Mouse (Mus musculus): ENCODE data around the gene Ddah2. TPM values are rescaled to one million over a fixed set of nuclear protein-coding genes. Genes with fewer than 3 reads are reported as not detected.

Ddah2 gene
- total and polyA plus RNA-seq, 3 experiments, result 52.4 to 242 (median 180) TPM

DNA sequence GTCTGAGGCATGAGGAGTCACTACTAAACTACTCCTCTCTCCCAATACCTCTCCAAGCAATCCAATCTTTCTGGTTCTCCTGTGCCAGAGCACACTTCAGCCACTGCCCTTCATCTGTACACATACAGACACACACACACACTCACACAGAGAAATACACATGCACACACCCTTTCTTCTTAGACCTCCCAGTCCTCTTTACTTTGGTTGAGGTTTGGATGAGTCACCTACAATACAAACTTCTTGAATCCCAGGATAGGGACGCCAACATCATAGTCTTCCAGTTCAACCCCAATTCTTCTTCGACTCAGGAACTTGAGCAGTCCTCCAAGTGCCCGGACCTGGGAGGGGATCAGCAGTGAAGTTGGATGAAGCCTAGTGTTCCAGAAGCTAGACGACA, 15.0 kb upstream of the Ddah2 start:
- H3K27me3 ChIP-seq (ENCODE audit: insufficient read depth, low read length), result no peaks in the 10 kb centered on the region
- H3K4me3 ChIP-seq (ENCODE audit: low read depth, low read length), result peak overlapping the region; percentile 18; the same call in 1 of the 2 replicates
- ATAC-seq (ENCODE audit: extremely low read depth, insufficient number of reproducible peaks, low FRiP score, poor library complexity, severe bottlenecking) (no peak), DNase-seq (ENCODE audit: low spot score) (no peak)
- peaks cover 70% of the 10 kb centered on the region for H3K4me1 ChIP-seq (ENCODE audit: insufficient read depth, low read depth, low read length)
- H3K9me3 ChIP-seq (replicated peaks), result no peaks in the 10 kb centered on the region
- TF ChIP-seq GATA1 (IDR thresholded peaks at IDR 0.05; ENCODE audit: borderline replicate concordance, low read length), result no peak
- TF ChIP-seq CTCF (IDR thresholded peaks at IDR 0.05; ENCODE audit: low read depth, low read length), result no peak
- no peak for TF ChIP-seq TAL1 (conservative IDR thresholded peaks at IDR 0.05; ENCODE audit: low read depth, low read length)
- TF ChIP-seq POLR2AphosphoS5 (IDR thresholded peaks at IDR 0.05; ENCODE audit: insufficient replicate concordance, low read depth, low read length), result no peak
- TF ChIP-seq GATA2 (IDR thresholded peaks at IDR 0.05; ENCODE audit: borderline replicate concordance, low read depth, low read length), result no peak
- H3K36me3 ChIP-seq (replicated peaks), result peaks cover 15% of the 10 kb centered on the region

DNA sequence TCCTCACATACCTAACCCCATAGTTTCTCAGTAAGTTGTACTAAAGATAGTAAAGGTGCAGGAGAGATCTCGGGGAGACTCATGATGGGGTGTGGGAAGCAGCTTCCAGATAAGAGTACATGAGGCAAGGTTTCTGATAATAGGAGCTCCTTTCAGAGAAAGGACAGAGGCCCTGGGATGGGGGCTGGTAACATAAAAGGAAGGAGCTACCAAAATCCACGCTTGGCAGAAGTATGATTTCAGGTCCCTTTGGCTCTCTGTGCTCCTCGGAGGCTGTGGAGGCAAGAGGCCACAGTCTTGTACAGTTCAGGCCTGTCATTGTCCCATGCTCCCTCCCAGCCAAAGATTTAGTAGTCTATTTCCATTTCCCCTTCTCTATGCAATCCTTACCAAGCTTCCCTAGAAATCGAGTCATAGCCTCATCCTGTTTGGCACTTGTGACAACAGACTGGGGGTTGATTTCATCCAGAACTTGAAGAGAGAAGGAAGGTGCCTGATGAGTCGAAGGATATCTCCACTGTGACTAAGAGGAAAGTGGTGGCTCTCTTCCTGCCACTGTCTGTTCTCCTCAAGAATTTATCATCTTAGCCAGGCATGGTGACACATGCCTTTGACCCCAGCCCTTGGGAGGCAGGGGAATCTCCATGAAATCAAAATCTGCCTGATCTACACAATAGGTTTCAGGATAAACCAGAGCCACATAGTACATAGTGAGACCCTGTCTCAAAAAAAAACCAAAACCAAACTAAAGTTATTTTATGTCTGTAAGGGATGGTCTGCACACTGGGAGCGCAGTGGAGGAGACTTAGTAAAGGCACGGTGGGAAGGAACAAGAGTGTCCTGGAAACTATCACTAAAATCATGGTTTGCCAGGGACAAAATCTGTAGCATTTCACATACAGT, 13.7 kb upstream of the Ddah2 start:
- H3K9me3 ChIP-seq (replicated peaks), result no peaks in the 10 kb centered on the region
- H3K4me3 ChIP-seq (ENCODE audit: low read depth, low read length), result peak overlapping the region; percentile 75
- TF ChIP-seq GATA2 (IDR thresholded peaks at IDR 0.05; ENCODE audit: borderline replicate concordance, low read depth, low read length) (no peak), POLR2AphosphoS5 (IDR thresholded peaks at IDR 0.05; ENCODE audit: insufficient replicate concordance, low read depth, low read length) (no peak), CTCF (IDR thresholded peaks at IDR 0.05; ENCODE audit: low read depth, low read length) (no peak), TAL1 (conservative IDR thresholded peaks at IDR 0.05; ENCODE audit: low read depth, low read length) (0 out of 2 replicates have a peak, but pooled peaks have one; percentile 23), GATA1 (IDR thresholded peaks at IDR 0.05; ENCODE audit: borderline replicate concordance, low read length) (no peak)
- H3K27me3 ChIP-seq (ENCODE audit: insufficient read depth, low read length), result no peaks in the 10 kb centered on the region
- peak; percentile 4; the same call in 1 of the 2 replicates for ATAC-seq (ENCODE audit: extremely low read depth, insufficient number of reproducible peaks, low FRiP score, poor library complexity, severe bottlenecking)
- H3K36me3 ChIP-seq (replicated peaks), result peaks cover 11% of the 10 kb centered on the region
- DNase-seq (ENCODE audit: low spot score), result no peak
- H3K4me1 ChIP-seq (ENCODE audit: insufficient read depth, low read depth, low read length), result peaks cover 81% of the 10 kb centered on the region

DNA sequence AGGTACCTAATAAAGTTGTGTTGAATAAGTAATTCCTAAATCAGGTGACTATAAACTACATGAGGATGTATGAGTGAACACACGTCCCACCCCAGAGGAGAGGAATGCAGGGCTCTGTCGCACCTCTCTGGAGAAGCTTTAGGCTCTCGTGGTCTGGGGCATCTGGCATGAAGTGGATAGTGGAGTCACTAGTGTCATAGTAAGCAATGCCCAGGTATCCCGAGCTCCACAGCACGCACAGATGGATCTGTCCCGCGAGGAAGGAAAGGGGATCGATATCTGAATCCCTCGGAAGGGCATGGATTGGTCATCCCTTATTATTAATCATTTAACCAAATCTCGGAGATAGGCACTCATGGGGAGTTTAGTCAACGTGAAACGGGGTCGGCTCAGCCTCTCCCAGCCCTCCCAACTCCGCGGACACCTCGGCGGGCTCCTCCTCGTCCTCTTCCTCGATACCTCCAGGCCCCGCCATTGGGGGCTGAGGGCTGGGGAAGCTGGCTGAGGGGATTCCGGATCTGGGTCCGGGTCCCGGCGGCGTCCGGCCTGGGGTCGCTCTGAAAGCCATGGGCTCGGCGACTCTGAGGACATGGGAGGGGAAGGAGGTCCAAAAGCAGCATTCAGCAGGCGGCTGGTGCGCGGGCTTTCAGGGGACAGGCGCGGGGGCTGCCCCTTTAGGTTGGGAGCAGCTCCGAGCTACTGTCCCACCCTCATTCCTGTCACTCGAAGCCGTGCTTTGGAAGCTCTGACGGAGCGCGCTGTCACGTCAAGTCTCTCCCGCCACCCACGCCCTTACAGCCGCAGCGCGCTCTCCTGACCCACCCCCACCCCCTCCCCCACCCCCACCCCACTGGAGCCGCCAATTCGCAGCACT, 12.8 kb upstream of the Ddah2 start:
- ATAC-seq (ENCODE audit: extremely low read depth, insufficient number of reproducible peaks, low FRiP score, poor library complexity, severe bottlenecking), result no peak
- peak overlapping the region; percentile 75 for H3K4me3 ChIP-seq (ENCODE audit: low read depth, low read length)
- H3K9me3 ChIP-seq (replicated peaks), result no peaks in the 10 kb centered on the region
- no peaks in the 10 kb centered on the region for H3K27me3 ChIP-seq (ENCODE audit: insufficient read depth, low read length)
- peaks cover 11% of the 10 kb centered on the region for H3K36me3 ChIP-seq (replicated peaks)
- TF ChIP-seq CTCF (IDR thresholded peaks at IDR 0.05; ENCODE audit: low read depth, low read length) (no peak), TAL1 (conservative IDR thresholded peaks at IDR 0.05; ENCODE audit: low read depth, low read length) (no peak), POLR2AphosphoS5 (IDR thresholded peaks at IDR 0.05; ENCODE audit: insufficient replicate concordance, low read depth, low read length) (no peak), GATA1 (IDR thresholded peaks at IDR 0.05; ENCODE audit: borderline replicate concordance, low read length) (no peak), GATA2 (IDR thresholded peaks at IDR 0.05; ENCODE audit: borderline replicate concordance, low read depth, low read length) (no peak)
- H3K4me1 ChIP-seq (ENCODE audit: insufficient read depth, low read depth, low read length), result peaks cover 81% of the 10 kb centered on the region
- no peak for DNase-seq (ENCODE audit: low spot score)

DNA sequence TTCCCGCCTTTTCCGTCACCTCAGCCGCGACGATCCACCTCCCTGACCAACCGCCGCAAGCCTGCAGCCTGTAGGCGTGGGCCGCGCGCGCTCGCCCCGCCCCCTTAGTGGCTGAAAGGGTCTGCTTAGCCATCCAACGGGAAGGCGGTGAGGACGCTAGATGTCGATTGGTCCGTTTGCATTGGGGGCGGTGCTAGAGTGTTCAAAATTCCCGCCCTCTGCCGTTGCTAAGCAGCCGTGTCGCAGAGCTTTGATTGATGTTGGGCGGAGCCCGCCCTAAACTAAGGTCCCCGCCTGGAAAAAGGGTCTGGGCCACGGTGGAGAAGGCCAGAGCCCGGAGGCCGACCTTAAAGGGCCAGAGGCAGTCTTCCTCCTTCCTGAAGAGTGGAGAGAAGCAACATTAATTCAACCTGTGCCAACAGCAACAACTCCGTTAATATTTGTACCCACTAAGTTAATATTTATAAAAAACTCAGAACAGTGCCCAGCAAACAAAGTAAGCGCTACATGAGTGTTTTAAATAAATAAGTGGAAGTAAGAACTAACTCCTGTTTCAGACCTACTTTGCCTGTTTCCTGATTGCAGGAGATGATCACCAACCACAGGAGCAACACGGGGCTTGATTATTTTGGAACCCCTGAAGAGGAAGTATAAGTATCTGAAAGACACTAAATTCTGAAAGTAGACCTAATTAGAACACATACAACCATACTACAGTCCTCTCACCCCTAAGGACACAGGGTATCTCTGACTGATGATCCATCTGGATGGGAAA, 12.0 kb upstream of the Ddah2 start, which contains the start of gene Msh5:
Msh5 (minus strand) TSS at position 65 of the 775 bp plus-strand sequence.
- ATAC-seq (ENCODE audit: extremely low read depth, insufficient number of reproducible peaks, low FRiP score, poor library complexity, severe bottlenecking), result peak; percentile 64
- H3K9me3 ChIP-seq (replicated peaks), result no peaks in the 10 kb centered on the region
- H3K4me1 ChIP-seq (ENCODE audit: insufficient read depth, low read depth, low read length), result peaks cover 77% of the 10 kb centered on the region
- H3K27me3 ChIP-seq (ENCODE audit: insufficient read depth, low read length), result no peaks in the 10 kb centered on the region
- peaks cover 17% of the 10 kb centered on the region for H3K36me3 ChIP-seq (replicated peaks)
- peak; percentile 81 for DNase-seq (ENCODE audit: low spot score)
- H3K4me3 ChIP-seq (ENCODE audit: low read depth, low read length), result peak within 1 kb of the TSS; percentile 75
- TF ChIP-seq GATA2 (IDR thresholded peaks at IDR 0.05; ENCODE audit: borderline replicate concordance, low read depth, low read length), result no peak
- TF ChIP-seq TAL1 (conservative IDR thresholded peaks at IDR 0.05; ENCODE audit: low read depth, low read length), result no peak
- TF ChIP-seq GATA1 (IDR thresholded peaks at IDR 0.05; ENCODE audit: borderline replicate concordance, low read length), result no peak
- no peak for TF ChIP-seq CTCF (IDR thresholded peaks at IDR 0.05; ENCODE audit: low read depth, low read length)
- TF ChIP-seq POLR2AphosphoS5 (IDR thresholded peaks at IDR 0.05; ENCODE audit: insufficient replicate concordance, low read depth, low read length), result no peak

DNA sequence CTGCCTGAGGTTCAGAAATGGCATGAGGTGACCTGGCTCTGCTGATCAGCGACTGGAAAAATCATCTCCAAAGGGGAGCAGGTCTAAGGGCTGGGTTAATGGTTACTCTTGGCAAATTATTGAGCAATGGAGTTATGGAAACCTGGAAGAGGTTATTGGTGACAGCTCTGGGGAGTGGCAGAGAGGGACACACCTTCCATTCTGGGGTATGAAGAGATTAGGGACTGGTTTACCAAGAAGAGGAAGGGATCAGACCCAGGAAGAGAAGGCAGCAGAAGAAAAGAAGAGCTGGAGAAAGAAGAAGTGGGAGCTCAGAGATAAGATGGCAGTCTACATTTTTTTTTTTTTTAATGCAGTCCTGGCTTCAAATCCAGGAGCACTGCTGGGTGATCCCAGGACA, 11.1 kb upstream of the Ddah2 start:
- Histone ChIP-seq H3K4me3 (ENCODE audit: low read depth, low read length) (peak overlapping the region; percentile 57; the same call in 1 of the 2 replicates), H3K9me3 (replicated peaks) (no peaks in the 10 kb centered on the region), H3K36me3 (replicated peaks) (peaks cover 24% of the 10 kb centered on the region), H3K27me3 (ENCODE audit: insufficient read depth, low read length) (no peaks in the 10 kb centered on the region), H3K4me1 (ENCODE audit: insufficient read depth, low read depth, low read length) (peaks cover 78% of the 10 kb centered on the region)
- ATAC-seq (ENCODE audit: extremely low read depth, insufficient number of reproducible peaks, low FRiP score, poor library complexity, severe bottlenecking) (no peak), DNase-seq (ENCODE audit: low spot score) (no peak)
- TF ChIP-seq POLR2AphosphoS5 (IDR thresholded peaks at IDR 0.05; ENCODE audit: insufficient replicate concordance, low read depth, low read length) (no peak), TAL1 (conservative IDR thresholded peaks at IDR 0.05; ENCODE audit: low read depth, low read length) (no peak)
